Mouse (Mus musculus): ENCODE measurements at regions not wholly inside any gene's neighbourhood (a gene's known extent, or its start where the extent isn't known, plus 50 kb on each side); places are given as distances from the start of the nearest gene placed in this dataset.
A peak's percentile ranks its signal among the peaks of the same experiment; 100 is the strongest.

GRCm38 (mm10) chr10:19117071-19117605 lies 101.7 kb upstream of the Tnfaip3 start:
- ATAC-seq (ENCODE audit: insufficient read depth, low FRiP score): no peak
- Histone ChIP-seq H3K36me3 (ENCODE audit: control insufficient read depth, insufficient read depth, low read length) (no peaks in the 10 kb centered on the region), H3K9me3 (replicated peaks; ENCODE audit: control insufficient read depth, low read length) (no peaks in the 10 kb centered on the region), H3K4me1 (ENCODE audit: control insufficient read depth, insufficient read depth, low read length) (peaks cover 5% of the 10 kb centered on the region; the same call in 1 of the 2 replicates), H3K27me3 (ENCODE audit: control insufficient read depth, insufficient read depth, low read length) (no peaks in the 10 kb centered on the region), H3K27ac (ENCODE audit: low read length) (no peak overlapping the region), H3K4me2 (ENCODE audit: low read depth, low read length) (no peak overlapping the region), H3K9ac (ENCODE audit: low read length) (no peak overlapping the region), H3K4me3 (replicated peaks; ENCODE audit: low read length) (no peak overlapping the region)
- WGBS: 48% methylated on average over 9 of the region's 9 CpGs

GRCm38 (mm10) chr10:19112459-19112858 lies 97.0 kb upstream of the Tnfaip3 start:
- WGBS: 71% methylated on average over 2 of the region's 2 CpGs
- ATAC-seq (ENCODE audit: insufficient read depth, low FRiP score): no peak
- H3K36me3 ChIP-seq (ENCODE audit: control insufficient read depth, insufficient read depth, low read length): no peaks in the 10 kb centered on the region

GRCm38 (mm10) chr10:19105231-19105681 lies 89.8 kb upstream of the Tnfaip3 start:
- no peak overlapping the region for H3K9ac ChIP-seq (ENCODE audit: low read length)
- H3K36me3 ChIP-seq (ENCODE audit: control insufficient read depth, insufficient read depth, low read length): no peaks in the 10 kb centered on the region
- WGBS: 50% methylated on average over 6 of the region's 6 CpGs
- H3K27ac ChIP-seq (ENCODE audit: low read length): no peak overlapping the region
- no peaks in the 10 kb centered on the region for H3K9me3 ChIP-seq (replicated peaks; ENCODE audit: control insufficient read depth, low read length)
- no peak overlapping the region for H3K4me2 ChIP-seq (ENCODE audit: low read depth, low read length)
- no peak for ATAC-seq (ENCODE audit: insufficient read depth, low FRiP score)
- no peaks in the 10 kb centered on the region for H3K27me3 ChIP-seq (ENCODE audit: control insufficient read depth, insufficient read depth, low read length)
- no peaks in the 10 kb centered on the region for H3K4me1 ChIP-seq (ENCODE audit: control insufficient read depth, insufficient read depth, low read length)
- no peak overlapping the region for H3K4me3 ChIP-seq (replicated peaks; ENCODE audit: low read length)

More at GRCm38 (mm10) chr10:19112459-19112858, 97.0 kb upstream of the Tnfaip3 start:
- Histone ChIP-seq H3K27me3 (ENCODE audit: control insufficient read depth, insufficient read depth, low read length) (no peaks in the 10 kb centered on the region), H3K27ac (ENCODE audit: low read length) (no peak overlapping the region), H3K9me3 (replicated peaks; ENCODE audit: control insufficient read depth, low read length) (no peaks in the 10 kb centered on the region), H3K4me3 (replicated peaks; ENCODE audit: low read length) (no peak overlapping the region), H3K9ac (ENCODE audit: low read length) (no peak overlapping the region), H3K4me2 (ENCODE audit: low read depth, low read length) (no peak overlapping the region), H3K4me1 (ENCODE audit: control insufficient read depth, insufficient read depth, low read length) (peaks cover 5% of the 10 kb centered on the region; the same call in 1 of the 2 replicates)

- no peak for ATAC-seq (ENCODE audit: insufficient read depth, low FRiP score)
- no peak overlapping the region for H3K9ac ChIP-seq (ENCODE audit: low read length)
- H3K4me1 ChIP-seq (ENCODE audit: control insufficient read depth, insufficient read depth, low read length): no peaks in the 10 kb centered on the region
- H3K27me3 ChIP-seq (ENCODE audit: control insufficient read depth, insufficient read depth, low read length): no peaks in the 10 kb centered on the region
- H3K27ac ChIP-seq (ENCODE audit: low read length): no peak overlapping the region
- no peak overlapping the region for H3K4me3 ChIP-seq (replicated peaks; ENCODE audit: low read length)
- H3K36me3 ChIP-seq (ENCODE audit: control insufficient read depth, insufficient read depth, low read length): no peaks in the 10 kb centered on the region
- 67% methylated on average over 5 of the region's 5 CpGs for WGBS
- no peaks in the 10 kb centered on the region for H3K9me3 ChIP-seq (replicated peaks; ENCODE audit: control insufficient read depth, low read length)
- H3K4me2 ChIP-seq (ENCODE audit: low read depth, low read length): no peak overlapping the region
Observed at GRCm38 (mm10) chr10:19104671-19105203, 89.3 kb upstream of the Tnfaip3 start.

- H3K36me3 ChIP-seq (ENCODE audit: control insufficient read depth, insufficient read depth, low read length): no peaks in the 10 kb centered on the region
- H3K4me1 ChIP-seq (ENCODE audit: control insufficient read depth, insufficient read depth, low read length): no peaks in the 10 kb centered on the region
- ATAC-seq (ENCODE audit: insufficient read depth, low FRiP score): peak; percentile 77; the same call in 1 of the 2 replicates
- no peak overlapping the region for H3K9ac ChIP-seq (ENCODE audit: low read length)
- no peak overlapping the region for H3K4me2 ChIP-seq (ENCODE audit: low read depth, low read length)
- 74% methylated on average over 10 of the region's 10 CpGs for WGBS
- H3K27me3 ChIP-seq (ENCODE audit: control insufficient read depth, insufficient read depth, low read length): no peaks in the 10 kb centered on the region
- H3K27ac ChIP-seq (ENCODE audit: low read length): 0 out of 2 replicates have a peak overlapping the region, but pooled peaks have one; percentile 25
- H3K4me3 ChIP-seq (replicated peaks; ENCODE audit: low read length): no peak overlapping the region
- no peaks in the 10 kb centered on the region for H3K9me3 ChIP-seq (replicated peaks; ENCODE audit: control insufficient read depth, low read length)
Observed at GRCm38 (mm10) chr10:19099369-19100285, 84.2 kb upstream of the Tnfaip3 start.

GRCm38 (mm10) chr10:19094297-19094696 lies 78.8 kb upstream of the Tnfaip3 start:
- 53% methylated on average over 8 of the region's 8 CpGs for WGBS
- H3K36me3 ChIP-seq (ENCODE audit: control insufficient read depth, insufficient read depth, low read length): no peaks in the 10 kb centered on the region
- H3K4me1 ChIP-seq (ENCODE audit: control insufficient read depth, insufficient read depth, low read length): no peaks in the 10 kb centered on the region
- H3K4me2 ChIP-seq (ENCODE audit: low read depth, low read length): no peak overlapping the region
- no peak overlapping the region for H3K4me3 ChIP-seq (replicated peaks; ENCODE audit: low read length)
- no peak for ATAC-seq (ENCODE audit: insufficient read depth, low FRiP score)
- no peak overlapping the region for H3K27ac ChIP-seq (ENCODE audit: low read length)
- H3K9me3 ChIP-seq (replicated peaks; ENCODE audit: control insufficient read depth, low read length): no peaks in the 10 kb centered on the region
- H3K9ac ChIP-seq (ENCODE audit: low read length): no peak overlapping the region
- no peaks in the 10 kb centered on the region for H3K27me3 ChIP-seq (ENCODE audit: control insufficient read depth, insufficient read depth, low read length)

- no peak for ATAC-seq (ENCODE audit: insufficient read depth, low FRiP score)
- no peak overlapping the region for H3K4me2 ChIP-seq (ENCODE audit: low read depth, low read length)
- H3K9me3 ChIP-seq (replicated peaks; ENCODE audit: control insufficient read depth, low read length): no peaks in the 10 kb centered on the region
- H3K36me3 ChIP-seq (ENCODE audit: control insufficient read depth, insufficient read depth, low read length): no peaks in the 10 kb centered on the region
- no peak overlapping the region for H3K4me3 ChIP-seq (replicated peaks; ENCODE audit: low read length)
- H3K27me3 ChIP-seq (ENCODE audit: control insufficient read depth, insufficient read depth, low read length): no peaks in the 10 kb centered on the region
- H3K9ac ChIP-seq (ENCODE audit: low read length): no peak overlapping the region
- 63% methylated on average over 3 of the region's 3 CpGs for WGBS
- H3K4me1 ChIP-seq (ENCODE audit: control insufficient read depth, insufficient read depth, low read length): no peaks in the 10 kb centered on the region
- no peak overlapping the region for H3K27ac ChIP-seq (ENCODE audit: low read length)
Observed at GRCm38 (mm10) chr10:19093689-19094088, 78.2 kb upstream of the Tnfaip3 start.

GRCm38 (mm10) chr10:19091949-19092348 lies 76.5 kb upstream of the Tnfaip3 start:
- Histone ChIP-seq H3K9ac (ENCODE audit: low read length) (no peak overlapping the region), H3K4me3 (replicated peaks; ENCODE audit: low read length) (no peak overlapping the region)
- ATAC-seq (ENCODE audit: insufficient read depth, low FRiP score): peak; percentile 17; the same call in 1 of the 2 replicates

GRCm38 (mm10) chr10:19091110-19091509 lies 75.7 kb upstream of the Tnfaip3 start:
- 51% methylated on average over 3 of the region's 3 CpGs for WGBS
- ATAC-seq (ENCODE audit: insufficient read depth, low FRiP score): no peak

More at GRCm38 (mm10) chr10:19091949-19092348, 76.5 kb upstream of the Tnfaip3 start:
- H3K4me1 ChIP-seq (ENCODE audit: control insufficient read depth, insufficient read depth, low read length): no peaks in the 10 kb centered on the region
- H3K36me3 ChIP-seq (ENCODE audit: control insufficient read depth, insufficient read depth, low read length): no peaks in the 10 kb centered on the region
- no peaks in the 10 kb centered on the region for H3K9me3 ChIP-seq (replicated peaks; ENCODE audit: control insufficient read depth, low read length)
- H3K27ac ChIP-seq (ENCODE audit: low read length): peak overlapping the region; percentile 12; the same call in 1 of the 2 replicates
- H3K4me2 ChIP-seq (ENCODE audit: low read depth, low read length): no peak overlapping the region
- WGBS: 80% methylated on average over 3 of the region's 3 CpGs
- no peaks in the 10 kb centered on the region for H3K27me3 ChIP-seq (ENCODE audit: control insufficient read depth, insufficient read depth, low read length)

More at GRCm38 (mm10) chr10:19091110-19091509, 75.7 kb upstream of the Tnfaip3 start:
- Histone ChIP-seq H3K4me2 (ENCODE audit: low read depth, low read length) (no peak overlapping the region), H3K36me3 (ENCODE audit: control insufficient read depth, insufficient read depth, low read length) (no peaks in the 10 kb centered on the region), H3K9ac (ENCODE audit: low read length) (no peak overlapping the region), H3K27me3 (ENCODE audit: control insufficient read depth, insufficient read depth, low read length) (no peaks in the 10 kb centered on the region), H3K4me1 (ENCODE audit: control insufficient read depth, insufficient read depth, low read length) (no peaks in the 10 kb centered on the region), H3K4me3 (replicated peaks; ENCODE audit: low read length) (no peak overlapping the region), H3K9me3 (replicated peaks; ENCODE audit: control insufficient read depth, low read length) (no peaks in the 10 kb centered on the region), H3K27ac (ENCODE audit: low read length) (no peak overlapping the region; the same call in 1 of the 2 replicates)
